Mouse (Mus musculus): ENCODE results near the gene 9330182L06Rik. TPM values are rescaled to one million over a fixed set of nuclear protein-coding genes. Genes with fewer than 3 reads are reported as not detected.

9330182L06Rik gene
- polyA plus RNA-seq, 1 experiment from 2014 or later: 21.2 TPM

DNA sequence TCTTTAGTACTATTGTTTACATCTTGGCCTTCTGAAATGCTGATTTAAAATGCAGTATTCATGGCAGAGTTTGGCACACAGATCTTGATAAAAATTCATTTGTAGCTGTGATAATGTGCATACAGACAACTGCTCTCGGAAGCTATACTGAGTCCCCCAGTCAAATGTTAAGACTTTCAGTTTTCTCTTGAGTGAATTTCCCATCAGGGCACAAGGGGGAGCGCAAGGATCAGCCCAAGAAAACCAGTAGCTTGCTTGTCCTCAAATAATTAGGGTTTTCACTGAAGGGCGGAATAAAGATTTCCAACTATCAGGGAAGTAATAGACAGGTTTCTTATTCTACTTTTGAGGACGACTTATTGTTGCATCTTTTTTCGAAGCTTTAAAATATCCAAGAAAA is 183.7 kb downstream of the 9330182L06Rik start:
- no peaks in the 10 kb centered on the region for H3K27me3 ChIP-seq (replicated peaks)
- no peak overlapping the region for H3K27ac ChIP-seq
- ATAC-seq (replicated peaks): peak; percentile 63; the same call in 1 of the 2 replicates
- H3K9me3 ChIP-seq: no peaks in the 10 kb centered on the region
- no peaks in the 10 kb centered on the region for H3K4me1 ChIP-seq
- H3K9ac ChIP-seq: no peak overlapping the region
- H3K4me3 ChIP-seq: no peak overlapping the region
- H3K36me3 ChIP-seq (replicated peaks): no peaks in the 10 kb centered on the region
- whole genome bisulfite sequencing: 42% methylated on average over 5 of the region's 5 CpGs
- no peak overlapping the region for H3K4me2 ChIP-seq

DNA sequence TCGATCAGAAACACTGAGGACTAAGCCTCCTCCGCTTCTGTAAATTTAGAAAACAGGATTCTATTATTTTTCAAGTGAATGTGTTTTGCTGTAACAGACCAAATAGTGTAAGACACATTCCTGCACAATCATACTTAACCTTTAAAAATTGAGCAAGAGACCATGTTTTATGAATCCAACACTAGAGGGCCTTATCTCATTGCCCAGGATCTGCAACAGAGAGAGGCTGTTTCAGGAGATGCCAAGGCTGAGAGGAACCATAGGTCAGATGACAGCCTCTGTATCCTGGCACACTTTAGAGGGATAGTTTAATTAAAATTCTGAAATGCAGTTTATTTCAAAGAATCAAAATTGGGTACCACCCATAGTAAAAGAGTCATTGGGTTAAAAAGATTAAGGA is 187.4 kb downstream of the 9330182L06Rik start:
- no peak overlapping the region for H3K4me2 ChIP-seq
- no peaks in the 10 kb centered on the region for H3K4me1 ChIP-seq
- no peaks in the 10 kb centered on the region for H3K9me3 ChIP-seq
- no peak overlapping the region for H3K9ac ChIP-seq
- H3K4me3 ChIP-seq: no peak overlapping the region
- H3K27me3 ChIP-seq (replicated peaks): no peaks in the 10 kb centered on the region
- ATAC-seq (replicated peaks): peak; percentile 45; the same call in 1 of the 2 replicates
- no peak overlapping the region for H3K27ac ChIP-seq
- no peaks in the 10 kb centered on the region for H3K36me3 ChIP-seq (replicated peaks)
- WGBS: 94% methylated on average over 2 of the region's 2 CpGs

DNA sequence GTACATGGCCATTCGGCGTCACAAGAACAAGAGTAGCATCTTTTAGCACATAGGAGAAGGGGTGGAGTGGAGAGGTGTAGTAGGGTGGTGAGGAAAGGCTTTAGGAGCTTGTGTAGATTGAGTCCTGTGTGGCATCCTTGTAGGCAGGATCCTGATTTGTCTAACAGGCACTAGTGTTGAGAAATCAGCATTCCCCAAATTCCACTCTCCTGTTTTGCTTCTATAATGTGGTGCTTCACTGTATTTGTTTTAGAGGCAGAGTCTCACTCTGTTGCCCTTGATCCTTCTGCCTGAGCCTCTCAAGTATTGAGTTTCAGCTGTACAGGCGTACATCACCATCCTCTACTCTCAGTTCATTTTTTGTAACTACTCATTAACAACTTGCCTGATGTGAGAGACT is 211.7 kb downstream of the 9330182L06Rik start:
- Histone ChIP-seq H3K36me3 (replicated peaks) (no peaks in the 10 kb centered on the region), H3K9ac (no peak overlapping the region), H3K4me1 (no peaks in the 10 kb centered on the region), H3K4me2 (no peak overlapping the region), H3K4me3 (no peak overlapping the region), H3K27ac (no peak overlapping the region), H3K27me3 (replicated peaks) (no peaks in the 10 kb centered on the region), H3K9me3 (no peaks in the 10 kb centered on the region)
- WGBS: 92% methylated on average over 3 of the region's 3 CpGs
- no peak for ATAC-seq (replicated peaks)

DNA sequence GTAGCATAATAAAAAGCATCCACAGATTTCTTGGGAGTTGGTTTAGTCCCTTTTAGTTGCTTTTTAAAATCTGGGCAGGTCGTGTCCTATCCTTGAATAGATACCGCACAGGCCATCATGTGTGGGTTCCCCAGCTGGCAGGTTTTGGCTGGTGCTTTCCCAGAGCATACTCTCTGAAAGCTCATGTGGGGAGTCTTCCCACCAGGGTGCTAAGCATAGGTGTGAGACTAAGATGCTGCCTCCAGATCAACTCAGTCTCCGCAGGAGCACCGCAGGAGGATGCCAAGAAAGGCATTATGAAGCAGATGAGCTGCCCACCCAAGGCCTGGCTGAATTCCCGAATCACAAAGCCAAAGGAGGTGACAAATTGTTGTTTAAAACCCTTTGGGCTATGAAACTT is 229.5 kb downstream of the 9330182L06Rik start:
- no peak for ATAC-seq (replicated peaks)

DNA sequence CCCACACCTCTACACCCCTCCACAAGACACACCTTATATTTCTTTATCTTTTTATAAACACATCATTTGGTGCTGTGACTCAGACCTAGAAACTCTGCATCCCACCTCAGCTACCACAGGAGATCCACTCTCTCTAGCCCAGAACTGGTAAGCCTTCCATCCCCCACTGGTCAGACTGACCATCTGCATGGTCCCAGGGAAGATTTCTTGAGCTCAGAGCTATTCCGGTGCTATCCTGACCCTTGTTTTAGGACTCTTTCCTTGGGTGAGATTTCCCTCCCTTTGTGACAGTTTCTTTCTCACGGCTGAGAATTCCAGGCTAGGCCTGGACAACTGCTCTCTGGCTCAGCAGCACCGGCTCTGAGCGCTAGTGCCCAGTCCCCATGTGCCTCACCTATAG is 231.3 kb downstream of the 9330182L06Rik start:
- no peak overlapping the region for H3K4me2 ChIP-seq
- H3K36me3 ChIP-seq (replicated peaks): no peaks in the 10 kb centered on the region
- H3K27me3 ChIP-seq (replicated peaks): no peaks in the 10 kb centered on the region
- no peak for ATAC-seq (replicated peaks)
- no peaks in the 10 kb centered on the region for H3K4me1 ChIP-seq
- H3K9me3 ChIP-seq: no peaks in the 10 kb centered on the region
- WGBS: 68% methylated on average over 4 of the region's 4 CpGs
- H3K27ac ChIP-seq: no peak overlapping the region
- no peak overlapping the region for H3K9ac ChIP-seq
- H3K4me3 ChIP-seq: no peak overlapping the region

More for the DNA sequence above, 229.5 kb downstream of the 9330182L06Rik start:
- WGBS: 18% methylated on average over 5 of the region's 5 CpGs
- Histone ChIP-seq H3K4me2 (no peak overlapping the region), H3K27ac (no peak overlapping the region), H3K4me1 (no peaks in the 10 kb centered on the region), H3K9me3 (no peaks in the 10 kb centered on the region), H3K27me3 (replicated peaks) (no peaks in the 10 kb centered on the region), H3K4me3 (no peak overlapping the region), H3K36me3 (replicated peaks) (no peaks in the 10 kb centered on the region), H3K9ac (no peak overlapping the region)

DNA sequence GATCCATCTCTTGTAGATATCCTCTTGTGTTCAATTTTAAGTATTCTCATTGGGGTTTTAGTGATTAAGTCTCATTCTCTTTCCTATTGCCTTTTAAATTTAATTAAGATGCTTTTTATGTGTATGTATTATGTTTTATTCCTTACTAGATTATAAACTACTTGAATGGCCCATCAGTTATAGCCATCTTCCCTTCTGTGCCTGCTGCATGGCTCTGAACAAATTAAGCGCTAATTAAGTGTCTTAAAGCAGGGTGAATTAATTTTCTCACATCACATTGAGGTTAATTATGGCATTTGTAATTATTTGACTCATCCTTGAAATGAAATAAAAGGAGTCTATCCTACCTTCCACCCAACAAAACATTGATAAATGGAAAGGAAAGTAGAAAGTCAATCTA is 245.1 kb downstream of the 9330182L06Rik start:
- ATAC-seq (replicated peaks): no peak

DNA sequence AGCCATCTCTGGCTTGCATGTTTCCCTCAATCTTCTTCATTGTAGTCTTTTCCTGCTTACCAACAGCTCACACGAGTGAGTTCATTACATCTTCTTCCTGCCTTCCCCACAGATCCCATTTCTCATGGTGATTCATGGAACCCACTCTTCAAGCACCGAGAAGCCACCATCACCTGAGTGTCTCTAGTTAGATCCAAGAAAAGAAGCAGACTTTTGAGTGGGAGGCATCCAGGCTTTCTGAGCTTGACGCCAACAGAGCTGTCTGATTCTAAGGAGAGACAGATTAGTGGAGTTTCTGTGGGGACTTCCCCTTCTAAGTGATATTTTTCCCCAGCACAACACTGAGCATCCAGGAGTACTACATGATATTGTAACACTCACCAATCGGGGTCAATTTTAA is 259.6 kb downstream of the 9330182L06Rik start:
- no peaks in the 10 kb centered on the region for H3K4me1 ChIP-seq
- no peak for ATAC-seq (replicated peaks)
- no peaks in the 10 kb centered on the region for H3K36me3 ChIP-seq (replicated peaks)
- no peak overlapping the region for H3K27ac ChIP-seq
- H3K4me3 ChIP-seq: no peak overlapping the region
- H3K9ac ChIP-seq: no peak overlapping the region
- no peaks in the 10 kb centered on the region for H3K9me3 ChIP-seq
- 92% methylated on average over 4 of the region's 4 CpGs for WGBS
- no peak overlapping the region for H3K4me2 ChIP-seq
- no peaks in the 10 kb centered on the region for H3K27me3 ChIP-seq (replicated peaks)

More for the DNA sequence above, 245.1 kb downstream of the 9330182L06Rik start:
- 93% methylated on average over 1 of the region's 1 CpGs for WGBS
- no peaks in the 10 kb centered on the region for H3K27me3 ChIP-seq (replicated peaks)
- no peaks in the 10 kb centered on the region for H3K9me3 ChIP-seq
- H3K4me1 ChIP-seq: no peaks in the 10 kb centered on the region
- H3K36me3 ChIP-seq (replicated peaks): no peaks in the 10 kb centered on the region
- H3K4me2 ChIP-seq: no peak overlapping the region
- no peak overlapping the region for H3K27ac ChIP-seq
- no peak overlapping the region for H3K9ac ChIP-seq
- H3K4me3 ChIP-seq: no peak overlapping the region

MicroRNAs within 50 kb of the gene (microRNA counts, 519-probe panel; counts per million panel counts)
- 1,881 counts per million, percentile 13 among the panel's probes with 10 or more counts for microRNA mmu-miR-879

Small RNA genes within 50 kb of the gene (microRNA-seq; reads per million reads assigned to microRNA genes)
- gene Mir879: 17.1 reads per million, percentile 35 among the genes with 10 or more reads in this experiment

Other genes starting within 250 kb of the 9330182L06Rik start
- 10.4 and 11.2 TPM in 2 replicates for gene Tmem243, start 165.4 kb upstream of the 9330182L06Rik start, polyA plus RNA-seq (2015; fragmentation: Nextera tagmentation; extraction: Ambion mirVana)
- 60.6 and 63.5 TPM in 2 replicates for gene Dmtf1, start 104.3 kb upstream of the 9330182L06Rik start, polyA plus RNA-seq (2015; fragmentation: Nextera tagmentation; extraction: Ambion mirVana)

All from midbrain, embryonic 15.5 days (tissue).